Mouse (Mus musculus) gastrocnemius, postnatal 36 days (tissue): ENCODE data around the gene Naa10. TPM values are rescaled to one million over a fixed set of nuclear protein-coding genes. Genes with fewer than 3 reads are reported as not detected.

Source experiments
- total RNA-seq, 2 experiments: library from RNA; stranded (reverse); gene quantifications; 2 replicates each; pipeline ENCODE4 v1.2.3; 2021

The Naa10 gene
- total RNA-seq, 2 experiments from 2014 or later: 52.9 to 57.1 TPM

Other genes with a start within 250 kb of the Naa10 start
- gene Slc6a8, start 248.8 kb downstream of the Naa10 start, total RNA-seq: 100 to 1,000 TPM; 105 to 106 TPM
- gene Bcap31, start 205.8 kb downstream of the Naa10 start, total RNA-seq: 10 to 100 TPM; 45.9 to 47.7 TPM
- 10 to 100 TPM; 23.0 to 25.3 TPM for gene Abcd1, start 205.3 kb downstream of the Naa10 start, total RNA-seq
- gene Plxnb3, start 164.9 kb downstream of the Naa10 start, total RNA-seq: under 1 TPM; 0.64 TPM
- 10 to 100 TPM; 43.5 to 47.5 TPM for gene Srpk3, start 147.5 kb downstream of the Naa10 start, total RNA-seq
- gene Idh3g, start 135.0 kb downstream of the Naa10 start, total RNA-seq: 100 to 1,000 TPM; 401 to 409 TPM
- 10 to 100 TPM; 69.3 to 83.2 TPM for gene Ssr4, start 134.9 kb downstream of the Naa10 start, total RNA-seq
- under 1 TPM; 0.56 to 0.96 TPM for gene Pdzd4, start 97.0 kb downstream of the Naa10 start, total RNA-seq
- gene Avpr2, start 29.8 kb downstream of the Naa10 start, total RNA-seq: not detected
- 1 to 10 TPM; 1.8 to 2.3 TPM for gene L1cam, start 25.8 kb downstream of the Naa10 start, total RNA-seq
- gene Arhgap4, start 74 bp downstream of the Naa10 start, total RNA-seq: 1 to 10 TPM in 1 of 2 experiments, under 1 TPM in 1; 0.67 to 1.0 TPM
- gene Renbp, start 8.9 kb upstream of the Naa10 start, total RNA-seq: 1 to 10 TPM; 1.8 to 2.5 TPM
- gene Hcfc1, start 44.4 kb upstream of the Naa10 start, total RNA-seq: 10 to 100 TPM; 30.2 to 32.1 TPM
- 10 to 100 TPM; 40.0 to 41.4 TPM for gene Irak1, start 102.0 kb upstream of the Naa10 start, total RNA-seq
- not detected for gene Opn1mw, start 205.5 kb upstream of the Naa10 start, total RNA-seq
- gene Mecp2, start 213.4 kb upstream of the Naa10 start, total RNA-seq: 10 to 100 TPM; 21.6 to 27.7 TPM
- not detected for gene Tex28, start 245.9 kb upstream of the Naa10 start, total RNA-seq